Mouse (Mus musculus) T-cell, adult 2 months (primary cell): ENCODE data around the gene Ptcra.
A peak's percentile ranks its signal among the peaks of the same experiment; 100 is the strongest.
"Not testable (repeated sequence)": the region's sequence is repeated elsewhere in the genome, so short reads cannot be mapped to it uniquely, and the experiment has no call there.

ENCODE experiments used
- DNase-seq: peaks from one replicate; pipeline ENCODE4 v3.0.0; 2022; ENCODE audit warnings: low spot score

Ptcra gene

GRCm38 (mm10) chr17:46771025-46771424 is 7.5 kb upstream of the Ptcra start:
- DNase-seq, result no peak

- DNase-seq, result no peak
These were observed 7.0 kb upstream of the Ptcra start for GRCm38 (mm10) chr17:46770546-46770945.

GRCm38 (mm10) chr17:46767868-46768267 is 4.4 kb upstream of the Ptcra start:
- no peak for DNase-seq

- not testable (repeated sequence) for DNase-seq
These were observed 1.4 kb upstream of the Ptcra start for GRCm38 (mm10) chr17:46764916-46765315.

- no peak for DNase-seq
These were observed 4.8 kb downstream of the Ptcra start for GRCm38 (mm10) chr17:46758753-46759152.

- DNase-seq, result peak; percentile 99
These were observed 11.5 kb downstream of the Ptcra start, which contains the start of gene Cnpy3 for GRCm38 (mm10) chr17:46751794-46752556. Gene Cnpy3 (minus strand): TSS chr17:46752214.

- peak; percentile 71 for DNase-seq
These were observed 12.3 kb downstream of the Ptcra start for GRCm38 (mm10) chr17:46751056-46751793.

- DNase-seq, result no peak
These were observed 12.9 kb downstream of the Ptcra start for GRCm38 (mm10) chr17:46750580-46750979.

- DNase-seq, result no peak
These were observed 14.2 kb downstream of the Ptcra start for GRCm38 (mm10) chr17:46749282-46749681.

- no peak for DNase-seq
These were observed 15.7 kb downstream of the Ptcra start for GRCm38 (mm10) chr17:46747806-46748205.

- DNase-seq, result no peak
These were observed 16.3 kb downstream of the Ptcra start for GRCm38 (mm10) chr17:46747234-46747633.

- DNase-seq, result no peak
These were observed 18.0 kb downstream of the Ptcra start for GRCm38 (mm10) chr17:46745506-46745905.

- DNase-seq, result no peak
These were observed 20.5 kb downstream of the Ptcra start for GRCm38 (mm10) chr17:46742986-46743385.

- DNase-seq, result no peak
These were observed 22.2 kb downstream of the Ptcra start for GRCm38 (mm10) chr17:46741305-46741704.

GRCm38 (mm10) chr17:46736160-46736559 is 27.4 kb downstream of the Ptcra start:
- DNase-seq, result peak; percentile 38

GRCm38 (mm10) chr17:46735287-46735686 is 28.2 kb downstream of the Ptcra start:
- no peak for DNase-seq

- DNase-seq, result no peak
These were observed 29.5 kb downstream of the Ptcra start for GRCm38 (mm10) chr17:46734055-46734454.

- DNase-seq, result no peak
These were observed 34.6 kb downstream of the Ptcra start, which contains the start of gene Gnmt for GRCm38 (mm10) chr17:46728904-46729318. Gene Gnmt (minus strand): TSS chr17:46729168.

- DNase-seq, result no peak
These were observed 35.0 kb downstream of the Ptcra start for GRCm38 (mm10) chr17:46728496-46728895.

GRCm38 (mm10) chr17:46728021-46728420 is 35.5 kb downstream of the Ptcra start:
- DNase-seq, result no peak

GRCm38 (mm10) chr17:46727271-46727670 is 36.2 kb downstream of the Ptcra start:
- DNase-seq, result no peak

- no peak for DNase-seq
These were observed 37.5 kb downstream of the Ptcra start for GRCm38 (mm10) chr17:46725731-46726645.
